Mouse (Mus musculus) heart, postnatal 14 days (tissue): ENCODE results near the gene Bpgm. TPM values are rescaled to one million over a fixed set of nuclear protein-coding genes. Genes with fewer than 3 reads are reported as not detected.

Experiments
- DNase-seq, 2 experiments: peaks; one replicate each; pipeline ENCODE4 v3.0.0; 2021 to 2022
- intact Hi-C: fragments of 180-260 bp; cut with DNase I; formaldehyde crosslinking; loops from one replicate; pipeline ENCODE4 v1.15.1; 2025
- total RNA-seq, 2 experiments: library from RNA; stranded (reverse); gene quantifications; 2 replicates each; pipeline ENCODE4 v1.2.3; 2021

Gene Bpgm
- total RNA-seq, 2 experiments from 2014 or later: 122 to 139 TPM

- DNase-seq: no peak
- intact Hi-C loops: no loop called here
Observed at GRCm38 (mm10) chr6:34523476-34523875, 47.5 kb downstream of the Bpgm start.

GRCm38 (mm10) chr6:34525499-34525924 lies 49.5 kb downstream of the Bpgm start:
- intact Hi-C loops: no loop called here
- DNase-seq: no peak

- intact Hi-C loops: no loop called here
Observed at GRCm38 (mm10) chr6:34525927-34526326, 49.9 kb downstream of the Bpgm start.

GRCm38 (mm10) chr6:34526389-34526788 lies 50.4 kb downstream of the Bpgm start:
- intact Hi-C loops: no loop called here
- no peak for DNase-seq

More at GRCm38 (mm10) chr6:34525927-34526326, 49.9 kb downstream of the Bpgm start:
- no peak for DNase-seq

- intact Hi-C loops: no loop called here
Observed at GRCm38 (mm10) chr6:34528131-34528530, 52.1 kb downstream of the Bpgm start.

GRCm38 (mm10) chr6:34529992-34530391 lies 54.0 kb downstream of the Bpgm start:
- no peak for DNase-seq
- intact Hi-C loops: no loop called here

More at GRCm38 (mm10) chr6:34528131-34528530, 52.1 kb downstream of the Bpgm start:
- no peak for DNase-seq

- intact Hi-C loops: no loop called here
- no peak for DNase-seq
Observed at GRCm38 (mm10) chr6:34533055-34533454, 57.0 kb downstream of the Bpgm start.

- no peak for DNase-seq
- intact Hi-C loops: no loop called here
Observed at GRCm38 (mm10) chr6:34533896-34534295, 57.9 kb downstream of the Bpgm start.

- DNase-seq: no peak
- intact Hi-C loops: no loop called here
Observed at GRCm38 (mm10) chr6:34542866-34543265, 66.9 kb downstream of the Bpgm start.

GRCm38 (mm10) chr6:34543303-34544206 lies 67.5 kb downstream of the Bpgm start:
- intact Hi-C loops: no loop called here

GRCm38 (mm10) chr6:34544207-34544602 lies 68.2 kb downstream of the Bpgm start:
- no peak for DNase-seq
- intact Hi-C loops: no loop called here

More at GRCm38 (mm10) chr6:34543303-34544206, 67.5 kb downstream of the Bpgm start:
- no peak for DNase-seq

- peak in 1 of 2 experiments; percentile 27 for DNase-seq
- intact Hi-C loops: loop anchor here (5.0 kb wide), 3 partner anchors 33 to 97 kb away; partner anchors contain the start of gene Cald1
Observed at GRCm38 (mm10) chr6:34545286-34545685, 69.3 kb downstream of the Bpgm start.

- intact Hi-C loops: loop anchor here (5.0 kb wide), 3 partner anchors 36 to 94 kb away; partner anchors contain the start of gene Cald1
- DNase-seq: no peak
Observed at GRCm38 (mm10) chr6:34548406-34548990, 72.5 kb downstream of the Bpgm start.

GRCm38 (mm10) chr6:34549017-34549416 lies 73.0 kb downstream of the Bpgm start:
- intact Hi-C loops: loop anchor here (1.0 to 5.0 kb wide), 4 partner anchors 37 to 205 kb away; partner anchors contain the start of gene Cald1
- DNase-seq: peak; percentile 75 to 76

GRCm38 (mm10) chr6:34552489-34553157 lies 76.6 kb downstream of the Bpgm start:
- no peak for DNase-seq
- intact Hi-C loops: no loop called here

- DNase-seq: no peak
- intact Hi-C loops: no loop called here
Observed at GRCm38 (mm10) chr6:34554291-34554997, 78.4 kb downstream of the Bpgm start.
